Mouse (Mus musculus) liver, postnatal 0 days (tissue): ENCODE data around the gene Wls.

ENCODE experiments used
- CTCF ChIP-seq: sonication (generic); IDR thresholded peaks from 2 replicates; pipeline ENCODE4 v1.5.1; 2016; ENCODE audit warnings: antibody characterized with exemption, low read depth
- EP300 ChIP-seq: IDR thresholded peaks from 2 replicates; pipeline ENCODE4 v1.6.1; 2016; ENCODE audit warnings: antibody characterized with exemption, low read depth, mild to moderate bottlenecking

DNA sequence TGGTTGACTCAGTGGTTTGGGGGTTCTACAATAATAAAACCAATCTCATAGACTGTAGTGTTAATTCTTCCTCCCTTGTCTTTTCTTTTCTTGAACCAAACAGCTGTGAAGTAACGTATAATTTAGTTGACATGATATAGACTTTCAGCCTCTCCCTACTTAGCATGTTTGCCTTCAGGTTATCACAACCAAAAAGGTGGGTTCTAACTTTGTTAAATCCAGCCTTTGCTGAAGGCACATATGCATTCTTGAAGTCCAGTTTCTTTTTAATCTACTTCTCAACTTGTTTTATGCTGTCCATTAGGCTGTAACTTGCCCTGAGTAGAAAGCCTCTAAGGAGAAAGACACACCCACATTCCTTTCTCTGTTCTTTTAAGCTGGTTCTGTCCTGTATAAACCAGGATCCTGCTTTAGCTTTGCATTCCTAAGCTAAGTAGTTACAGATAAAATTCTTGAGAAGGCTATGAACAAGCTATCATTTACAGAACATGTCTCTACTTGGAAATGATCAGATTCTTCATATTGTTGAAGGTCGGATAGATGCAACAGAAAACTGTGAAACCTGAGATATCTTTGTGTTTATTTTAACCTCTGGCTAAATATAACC is 8.0 kb downstream of the Wls start:
- no peak for TF ChIP-seq CTCF
- no peak for TF ChIP-seq EP300
